In genomic region chr13:32008802-32009201, GRCm38 (mm10) we compare ENCODE assay signal across 11 mouse cellular contexts.
A peak's percentile ranks its signal among the peaks of the same experiment; 100 is the strongest.
DNase-seq lines count a peak whose midpoint lies in the region; ATAC-seq lines count a peak whose summit lies in the region.
"Had no signal": no experiment of that assay in that cellular context is flagged by ENCODE, and none has a peak within 500 bp of the region (broad histone marks: within the 10 kb centered on the region; RNA-seq: fewer than 3 reads in every experiment).

No protein-coding gene starts in this region.

- no peaks in the 10 kb centered on the region; the same call in 1 of the 2 replicates for H3K27me3 ChIP-seq in forebrain, embryonic 14.5 days (replicated peaks; ENCODE audit: control insufficient read depth, insufficient read depth, low read length)
- no peaks in the 10 kb centered on the region for H3K27me3 ChIP-seq in forebrain, embryonic 13.5 days
- no peaks in the 10 kb centered on the region for H3K27me3 ChIP-seq in kidney, embryonic 16.5 days (ENCODE audit: insufficient read depth, low read length)
- H3K27me3 ChIP-seq: liver, embryonic 15.5 days; Patski had no signal

- DNase-seq in forebrain, embryonic 14.5 days (ENCODE audit: low spot score): peak; percentile 32
- DNase-seq in kidney, adult 11 months: no peak
- peak; percentile 6 for DNase-seq in ZHBTc4 (ENCODE audit: low read depth, low spot score)
- peak; percentile 69 for DNase-seq in forelimb bud, embryonic 11.5 days (ENCODE audit: low read depth, low spot score)
- DNase-seq in testis, postnatal 10 days (ENCODE audit: low spot score): no peak
- no peak for DNase-seq in gastrocnemius, adult 8-10 months (ENCODE audit: low spot score in 2 of 2)

- H3K4me1 ChIP-seq in forebrain, embryonic 14.5 days (ENCODE audit: control insufficient read depth, insufficient read depth, low read length): no peaks in the 10 kb centered on the region
- H3K4me1 ChIP-seq in forebrain, embryonic 13.5 days: no peaks in the 10 kb centered on the region
- H3K4me1 ChIP-seq in kidney, embryonic 16.5 days (ENCODE audit: insufficient read depth, low read length): peaks cover 13% of the 10 kb centered on the region
- H3K4me1 ChIP-seq: liver, embryonic 15.5 days had no signal

- no peak overlapping the region for H3K4me2 ChIP-seq in forebrain, embryonic 14.5 days (ENCODE audit: low read length)
- H3K4me2 ChIP-seq in forebrain, embryonic 13.5 days: no peak overlapping the region
- no peak overlapping the region for H3K4me2 ChIP-seq in kidney, embryonic 16.5 days (replicated peaks; ENCODE audit: low read depth, low read length)
- H3K4me2 ChIP-seq: liver, embryonic 15.5 days had no signal

- WGBS in forebrain, embryonic 14.5 days: 16% methylated on average over 4 of the region's 4 CpGs
- 24% methylated on average over 4 of the region's 4 CpGs for WGBS in forebrain, embryonic 13.5 days
- WGBS in kidney, embryonic 16.5 days: 3% methylated on average over 4 of the region's 4 CpGs

- no peak for ATAC-seq in forebrain, embryonic 14.5 days
- no peak for ATAC-seq in forebrain, embryonic 13.5 days
- ATAC-seq in kidney, embryonic 16.5 days (ENCODE audit: low FRiP score, low TSS enrichment): no peak
- ATAC-seq: midbrain, embryonic 16.5 days; Patski had no signal

- no peak overlapping the region for H3K4me3 ChIP-seq in forebrain, embryonic 14.5 days (ENCODE audit: low read depth, low read length)
- H3K4me3 ChIP-seq in forebrain, embryonic 13.5 days: no peak overlapping the region
- no peak overlapping the region for H3K4me3 ChIP-seq in kidney, embryonic 16.5 days (ENCODE audit: low read length)
- H3K4me3 ChIP-seq: liver, embryonic 15.5 days had no signal

- no peak overlapping the region for H3K27ac ChIP-seq in forebrain, embryonic 14.5 days (ENCODE audit: low read depth, low read length)
- no peak overlapping the region for H3K27ac ChIP-seq in forebrain, embryonic 13.5 days
- peak overlapping the region; percentile 76; the same call in 1 of the 2 replicates for H3K27ac ChIP-seq in kidney, embryonic 16.5 days (ENCODE audit: low read length)
- H3K27ac ChIP-seq: liver, embryonic 15.5 days had no signal

- H3K9ac ChIP-seq in forebrain, embryonic 14.5 days (ENCODE audit: low read length): no peak overlapping the region
- no peak overlapping the region for H3K9ac ChIP-seq in forebrain, embryonic 13.5 days
- H3K9ac ChIP-seq in kidney, embryonic 16.5 days (replicated peaks; ENCODE audit: low read length): no peak overlapping the region
- H3K9ac ChIP-seq: liver, embryonic 15.5 days had no signal

- no peaks in the 10 kb centered on the region for H3K9me3 ChIP-seq in forebrain, embryonic 14.5 days (replicated peaks; ENCODE audit: control insufficient read depth, low read length)
- no peaks in the 10 kb centered on the region for H3K9me3 ChIP-seq in forebrain, embryonic 13.5 days (replicated peaks)
- H3K9me3 ChIP-seq in kidney, embryonic 16.5 days (ENCODE audit: low read length): no peaks in the 10 kb centered on the region
- H3K9me3 ChIP-seq: liver, embryonic 15.5 days had no signal

- H3K36me3 ChIP-seq in forebrain, embryonic 14.5 days (ENCODE audit: control insufficient read depth, insufficient read depth, low read length): no peaks in the 10 kb centered on the region
- no peaks in the 10 kb centered on the region for H3K36me3 ChIP-seq in forebrain, embryonic 13.5 days (ENCODE audit: poor library complexity, severe bottlenecking)
- no peaks in the 10 kb centered on the region for H3K36me3 ChIP-seq in kidney, embryonic 16.5 days (ENCODE audit: insufficient read depth, low read length)
- H3K36me3 ChIP-seq: liver, embryonic 15.5 days had no signal

Comparison
In these comparisons a context has a peak if more than half of its experiments do, and no peak if none do; other contexts are left out.
1. DNase-seq: peak in forebrain, embryonic 14.5 days (single experiment), ZHBTc4 (single experiment) and forelimb bud, embryonic 11.5 days (single experiment); none in kidney, adult 11 months (single experiment), testis, postnatal 10 days (single experiment) and gastrocnemius, adult 8-10 months (0 of 2).